Mouse (Mus musculus) hematopoietic stem cell, adult 5-6 weeks (primary cell): ENCODE measurements around the gene Dgki. TPM values are rescaled to one million over a fixed set of nuclear protein-coding genes. Genes with fewer than 3 reads are reported as not detected.
A peak's percentile ranks its signal among the peaks of the same experiment; 100 is the strongest.

Experiments used
- ATAC-seq, 2 experiments: fragments of 125-278 bp in 1 of 2; replicated peaks in 1 of 2; 2 replicates each; pipeline ENCODE4 v1.8.0; 2016 to 2017; ENCODE audit warnings: inconsistent platforms in 2 of 2, mild to moderate bottlenecking in 2 of 2, moderate number of reproducible peaks in 2 of 2, low read depth in 1 of 2, moderate TSS enrichment in 1 of 2; ENCODE audit not compliant: low FRiP score in 2 of 2, poor library complexity in 2 of 2, severe bottlenecking in 2 of 2, insufficient read depth in 1 of 2, low TSS enrichment in 1 of 2
- total RNA-seq: library from RNA; stranded (forward); fragments of 172-1452, 232-1000 nt; gene quantifications from 2 replicates; pipeline ENCODE4 v1.2.3, GENCODE M21; 2017

Gene Dgki
- total RNA-seq, 1 experiment from 2014 or later: 0.40 TPM

GRCm38 (mm10) chr6:37211545-37212247, 88.3 kb downstream of the Dgki start:
- ATAC-seq: no peak

- no peak for ATAC-seq
These were observed 97.1 kb downstream of the Dgki start for GRCm38 (mm10) chr6:37202901-37203300.

- no peak for ATAC-seq
These were observed 99.1 kb downstream of the Dgki start for GRCm38 (mm10) chr6:37200840-37201239.

DNA sequence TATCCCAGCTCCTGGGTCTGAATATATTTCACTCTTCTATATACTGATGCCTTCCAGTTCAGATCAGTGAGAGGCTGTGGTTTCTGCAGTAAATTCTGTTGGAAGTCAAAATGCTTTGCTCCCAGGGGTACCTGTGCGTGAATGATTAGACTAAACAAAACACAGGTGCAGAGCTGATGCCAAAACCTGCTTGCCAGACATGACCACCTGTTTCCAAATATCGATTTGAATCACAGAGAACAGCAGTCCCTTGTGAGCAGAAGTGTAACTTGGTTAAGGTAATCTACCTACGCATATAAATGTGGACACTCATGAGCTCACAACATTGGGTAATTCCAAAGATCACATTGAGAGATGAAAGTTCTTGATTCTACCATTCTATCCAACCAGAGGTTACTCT, 100.5 kb downstream of the Dgki start:
- no peak for ATAC-seq

DNA sequence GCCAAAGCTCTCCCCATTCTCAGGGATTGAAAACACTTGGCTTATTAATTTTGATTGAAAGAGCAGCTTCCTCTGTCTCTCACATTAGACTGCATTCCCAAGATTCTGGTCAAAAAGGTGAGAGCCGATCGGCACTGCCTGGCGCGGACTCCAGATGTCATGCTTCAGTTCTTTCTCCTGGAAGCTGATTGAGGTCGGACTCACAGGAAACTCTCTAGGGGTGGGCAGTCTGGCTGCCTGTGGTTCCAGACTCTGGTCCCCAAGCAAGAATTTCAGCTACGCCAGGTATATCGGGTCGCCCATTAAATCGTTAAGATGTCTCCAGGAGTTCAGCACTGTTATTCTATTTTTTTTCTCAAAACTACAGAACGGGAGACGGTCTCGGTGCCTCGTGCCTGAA, 102.2 kb downstream of the Dgki start:
- no peak for ATAC-seq

DNA sequence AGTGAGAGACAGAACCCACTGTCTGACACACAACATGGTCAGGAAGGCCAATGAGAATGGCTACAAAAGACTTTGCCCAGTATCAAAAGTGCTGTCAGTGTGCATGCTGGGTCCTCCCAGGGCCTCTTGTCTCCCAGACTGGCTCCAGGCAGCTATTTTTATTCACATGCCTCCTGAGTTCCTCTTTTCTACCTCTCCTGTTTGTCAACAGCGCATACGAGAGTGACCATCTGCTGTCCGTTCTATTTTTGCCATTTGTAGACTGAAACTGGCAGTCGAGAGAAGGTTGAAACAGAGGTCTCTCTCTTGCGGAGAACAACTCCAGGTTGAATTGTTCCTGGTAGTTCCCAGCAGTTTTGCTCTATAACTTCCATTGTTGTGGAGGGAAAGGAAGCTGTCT, 103.1 kb downstream of the Dgki start:
- ATAC-seq: peak in 1 of 2 experiments; percentile 27; a peak in 1 of 4 replicates

GRCm38 (mm10) chr6:37195766-37196165, 104.2 kb downstream of the Dgki start:
- no peak for ATAC-seq

DNA sequence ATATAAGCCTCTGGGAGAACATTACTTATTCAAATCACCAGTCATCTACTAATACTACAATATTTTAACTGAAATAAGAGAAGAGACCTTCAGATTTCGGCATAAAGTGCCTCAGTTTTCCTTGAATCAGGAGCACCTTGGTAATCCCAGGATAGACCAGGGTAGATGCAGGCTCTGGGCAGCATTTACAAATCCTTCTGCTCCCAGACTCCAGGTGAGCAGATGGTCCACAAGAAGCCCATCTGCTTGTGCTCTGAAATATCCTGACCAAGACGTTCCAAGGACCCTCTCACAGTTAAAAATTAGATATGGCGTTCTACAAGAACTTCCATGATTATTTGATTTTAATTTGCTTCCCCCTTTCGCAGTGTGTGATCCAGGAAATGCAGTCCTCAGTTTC, 118.0 kb downstream of the Dgki start:
- ATAC-seq: no peak

DNA sequence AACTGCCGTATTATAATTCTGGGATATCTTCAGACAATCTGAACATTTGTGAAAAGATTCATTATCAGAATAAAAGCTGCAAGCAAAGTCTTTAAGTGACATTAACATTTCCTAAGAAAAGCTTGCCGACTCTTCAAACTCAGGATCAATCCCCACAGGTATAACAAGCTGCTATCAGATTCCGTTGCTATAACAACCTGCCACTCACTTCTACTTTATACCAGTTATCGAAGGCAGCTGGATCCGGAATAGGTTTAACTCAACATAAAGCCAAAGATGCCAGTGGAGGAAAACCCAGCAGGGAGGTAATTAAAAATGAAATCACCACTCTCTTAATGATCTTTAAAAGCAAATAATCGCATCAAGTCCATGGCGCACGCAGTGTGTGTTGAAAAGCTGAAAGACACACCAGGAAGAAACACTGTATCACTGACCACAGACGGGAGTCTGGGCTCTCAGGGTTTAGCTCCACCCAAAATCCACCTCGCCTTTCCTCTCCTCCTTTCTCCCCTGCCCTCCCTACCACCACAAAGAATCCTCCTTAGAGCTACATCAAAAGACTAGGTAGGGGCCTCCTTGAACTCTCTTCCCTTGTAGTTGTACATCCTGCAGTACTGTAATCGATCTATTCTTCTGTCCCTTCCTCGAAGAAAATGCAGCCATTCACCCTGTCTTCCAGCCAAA, 128.7 kb downstream of the Dgki start:
- ATAC-seq: no peak

- no peak for ATAC-seq
These were observed 141.1 kb downstream of the Dgki start for GRCm38 (mm10) chr6:37158880-37159279.

GRCm38 (mm10) chr6:37154051-37154450, 145.9 kb downstream of the Dgki start:
- no peak for ATAC-seq

- ATAC-seq: no peak
These were observed 149.5 kb downstream of the Dgki start for GRCm38 (mm10) chr6:37150483-37150882.

GRCm38 (mm10) chr6:37150038-37150437, 149.9 kb downstream of the Dgki start:
- ATAC-seq: no peak

DNA sequence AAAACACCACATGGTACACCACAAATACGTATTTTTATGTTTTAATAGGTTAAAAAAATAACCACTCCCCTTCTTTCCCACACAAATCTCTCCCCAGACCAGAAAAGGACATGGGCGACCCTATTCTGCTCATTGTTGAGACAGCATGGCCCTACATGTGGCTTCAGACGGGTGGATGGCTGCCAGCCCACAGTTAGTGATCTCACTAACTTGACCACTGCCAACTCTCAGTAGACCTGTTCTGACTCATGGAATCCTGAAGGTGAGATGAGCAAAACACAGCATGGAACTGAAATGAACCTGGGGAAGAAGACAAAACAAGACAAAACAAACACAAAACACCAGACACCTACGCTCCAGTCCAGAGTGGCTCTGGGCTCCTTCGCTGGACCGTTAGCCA, 150.8 kb downstream of the Dgki start:
- ATAC-seq: no peak

DNA sequence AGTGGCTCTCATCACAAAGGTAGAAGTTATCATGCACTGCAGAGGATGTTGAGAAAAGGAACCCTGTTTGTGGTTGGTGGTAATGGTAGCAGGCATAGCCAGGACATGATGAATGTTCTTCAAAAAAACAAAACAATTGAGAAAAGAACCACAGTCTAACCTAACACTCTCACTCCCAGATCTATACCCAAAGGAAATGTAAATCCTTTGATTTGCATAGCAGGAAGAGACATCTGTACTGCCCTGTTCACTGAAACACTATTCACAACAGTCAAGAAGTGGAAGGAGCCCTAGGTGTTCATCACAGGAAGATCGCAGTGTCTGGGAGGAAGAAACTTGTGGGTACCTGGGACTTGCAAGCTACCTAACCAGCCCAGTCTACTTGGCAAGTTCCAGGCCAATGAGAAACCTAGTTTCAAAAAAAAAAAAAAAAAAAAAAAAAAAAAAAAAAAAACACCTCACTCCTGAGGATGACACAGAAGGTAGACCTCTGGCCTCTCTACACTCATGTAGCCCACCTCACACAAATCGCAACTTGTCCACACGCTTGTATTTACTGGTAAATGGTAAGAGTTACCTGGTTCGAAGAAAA, 152.5 kb downstream of the Dgki start:
- ATAC-seq: no peak

GRCm38 (mm10) chr6:37143867-37144163, 156.2 kb downstream of the Dgki start:
- no peak for ATAC-seq

GRCm38 (mm10) chr6:37142991-37143866, 156.8 kb downstream of the Dgki start:
- no peak; a peak in 1 of 4 replicates for ATAC-seq

- no peak for ATAC-seq
These were observed 161.2 kb downstream of the Dgki start for GRCm38 (mm10) chr6:37138816-37139215.
